Mouse (Mus musculus): ENCODE results near the gene Naxd.

DNA sequence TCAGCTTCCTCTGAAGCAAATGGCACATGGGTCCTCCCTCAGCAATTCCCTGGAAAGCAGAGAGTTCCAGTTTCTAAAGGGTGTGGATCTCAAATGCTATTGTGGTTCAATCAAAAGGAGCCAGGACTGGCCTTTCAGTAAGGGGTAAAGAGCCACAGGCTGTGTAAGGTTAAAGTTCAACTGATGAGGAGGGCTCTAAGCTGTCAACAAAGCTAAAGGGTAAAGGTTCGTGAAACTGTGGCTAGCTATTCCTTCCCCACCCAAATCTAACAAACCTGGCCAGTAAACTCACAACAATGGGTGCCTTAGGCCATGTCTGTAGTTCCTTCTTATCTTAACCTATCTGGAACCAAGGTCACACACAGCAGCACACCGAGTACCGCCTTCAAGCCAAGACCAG, 15.4 kb upstream of the Naxd start:
- TF ChIP-seq CTCF (IDR thresholded peaks at IDR 0.05; ENCODE audit: extremely low read depth, insufficient read depth, low read length) (no peak), POLR2A (IDR thresholded peaks at IDR 0.05; ENCODE audit: extremely low read depth, insufficient read depth, low read length) (no peak)
